9 mouse cellular contexts compared by ENCODE assay signal in genomic region chr10:3858961-3859714, GRCm38 (mm10).
DNase-seq lines count a peak whose midpoint lies in the region; TF ChIP-seq lines count a peak whose summit lies in the region.
"Had no signal": no experiment of that assay in that cellular context is flagged by ENCODE, and none has a peak within 500 bp of the region (broad histone marks: within the 10 kb centered on the region; RNA-seq: fewer than 3 reads in every experiment).

No protein-coding gene starts in this region.

- no peaks in the 10 kb centered on the region for H3K9me3 ChIP-seq in heart, embryonic 10.5 days

- 43% methylated on average over 11 of the region's 11 CpGs for WGBS in heart, adult 2 months
- WGBS in heart, embryonic 10.5 days = 38% methylated on average over 11 of the region's 11 CpGs

- peak; percentile 53 to 54 for DNase-seq in heart, adult 2 months
- no peak for DNase-seq in heart, embryonic 10.5 days (ENCODE audit: low spot score)
- no peak for DNase-seq in left cerebral cortex, adult 2 months (ENCODE audit: extremely low spot score in 1 of 2, low spot score in 2 of 2)
- no peak for DNase-seq in left cerebral cortex, postnatal 4 days
- peak; percentile 66 for DNase-seq in kidney, postnatal 10 days
- no peak for DNase-seq in spleen, postnatal 14 days (ENCODE audit: low spot score in 2 of 2)
- DNase-seq in natural killer cell, adult 2 months (ENCODE audit: low spot score in 2 of 2) = no peak
- DNase-seq: gastrocnemius, postnatal 25 days had no signal

- H3K4me1 ChIP-seq in heart, adult 2 months (ENCODE audit: control insufficient read depth, insufficient read depth, low read length) = peaks cover 8% of the 10 kb centered on the region
- peaks cover 19% of the 10 kb centered on the region for H3K4me1 ChIP-seq in heart, embryonic 10.5 days
- H3K4me1 ChIP-seq in testis, adult 2 months (ENCODE audit: control insufficient read depth, insufficient read depth, low read length) = no peaks in the 10 kb centered on the region; the same call in 1 of the 2 replicates

- TF ChIP-seq POLR2A in heart, adult 2 months (IDR thresholded peaks at IDR 0.05; ENCODE audit: insufficient read depth, low read depth, low read length) = no peak
- TF ChIP-seq POLR2A in testis, adult 2 months (IDR thresholded peaks at IDR 0.05; ENCODE audit: control insufficient read depth, low read depth, low read length) = no peak

- intact Hi-C loops in heart, adult 2 months (cut with DNase I) = no loop called here
- intact Hi-C loops in left cerebral cortex, adult 2 months (cut with DNase I) = no loop called here
- intact Hi-C loops in left cerebral cortex, postnatal 4 days (cut with DNase I) = no loop called here

- no peak for TF ChIP-seq EP300 in heart, adult 2 months (IDR thresholded peaks at IDR 0.05; ENCODE audit: insufficient read depth, low read depth, low read length)

- H3K36me3 ChIP-seq in heart, adult 2 months (ENCODE audit: control insufficient read depth, insufficient read depth, low read length) = peaks cover 3% of the 10 kb centered on the region
- H3K36me3 ChIP-seq in heart, embryonic 10.5 days = no peaks in the 10 kb centered on the region
- H3K36me3 ChIP-seq in testis, adult 2 months (ENCODE audit: control insufficient read depth, insufficient read depth, low read length) = no peaks in the 10 kb centered on the region

- H3K4me3 ChIP-seq in heart, adult 2 months = no peak overlapping the region
- no peak overlapping the region for H3K4me3 ChIP-seq in heart, embryonic 10.5 days
- H3K4me3 ChIP-seq in left cerebral cortex, adult 2 months = no peak overlapping the region
- H3K4me3 ChIP-seq in testis, adult 2 months (ENCODE audit: control insufficient read depth, low read depth, low read length) = no peak overlapping the region

- H3K79me2 ChIP-seq in heart, adult 2 months (replicated peaks; ENCODE audit: control insufficient read depth, insufficient read depth, low read length) = no peaks in the 10 kb centered on the region

- no peaks in the 10 kb centered on the region for H3K27me3 ChIP-seq in heart, adult 2 months (ENCODE audit: control insufficient read depth, insufficient read depth, low read length)
- H3K27me3 ChIP-seq in heart, embryonic 10.5 days (ENCODE audit: insufficient read depth, poor library complexity, severe bottlenecking) = no peaks in the 10 kb centered on the region
- no peaks in the 10 kb centered on the region for H3K27me3 ChIP-seq in testis, adult 2 months (ENCODE audit: control insufficient read depth, insufficient read depth, low read length)

- TF ChIP-seq CTCF in heart, adult 2 months (IDR thresholded peaks at IDR 0.05) = no peak
- no peak for TF ChIP-seq CTCF in left cerebral cortex, adult 2 months (IDR thresholded peaks at IDR 0.05)
- no peak for TF ChIP-seq CTCF in testis, adult 2 months (IDR thresholded peaks at IDR 0.05; ENCODE audit: control insufficient read depth, insufficient read depth, insufficient replicate concordance, low read depth, low read length)

- no peak overlapping the region for H3K9ac ChIP-seq in heart, adult 2 months (ENCODE audit: low read depth, low read length)

- H3K27ac ChIP-seq in heart, adult 2 months = no peak overlapping the region
- no peak overlapping the region for H3K27ac ChIP-seq in heart, embryonic 10.5 days
- peak overlapping the region; percentile 6; the same call in 1 of the 2 replicates for H3K27ac ChIP-seq in left cerebral cortex, adult 2 months
- peak overlapping the region; percentile 29; the same call in 1 of the 2 replicates for H3K27ac ChIP-seq in testis, adult 2 months (ENCODE audit: control insufficient read depth, insufficient read depth, low read depth, low read length)

Comparison
In these comparisons a context has a peak if more than half of its experiments do, and no peak if none do; other contexts are left out.
1. DNase-seq: peak in heart, adult 2 months (2 of 2) and kidney, postnatal 10 days (single experiment); none in heart, embryonic 10.5 days (single experiment), left cerebral cortex, adult 2 months (0 of 2), left cerebral cortex, postnatal 4 days (single experiment), spleen, postnatal 14 days (0 of 2) and natural killer cell, adult 2 months (0 of 2).
2. H3K27ac ChIP-seq: peak in left cerebral cortex, adult 2 months (single experiment) and testis, adult 2 months (single experiment); none in heart, adult 2 months (single experiment) and heart, embryonic 10.5 days (single experiment).